Mouse (Mus musculus) right cerebral cortex, postnatal 10 days (tissue): ENCODE results near the gene Jtb.
"Not testable (repeated sequence)": the region's sequence is repeated elsewhere in the genome, so short reads cannot be mapped to it uniquely, and the experiment has no call there.

Experiments used
- DNase-seq, 2 experiments: peaks; one replicate each; pipeline ENCODE4 v3.0.0; 2021; ENCODE audit warnings: low spot score in 2 of 2

Gene Jtb

DNA sequence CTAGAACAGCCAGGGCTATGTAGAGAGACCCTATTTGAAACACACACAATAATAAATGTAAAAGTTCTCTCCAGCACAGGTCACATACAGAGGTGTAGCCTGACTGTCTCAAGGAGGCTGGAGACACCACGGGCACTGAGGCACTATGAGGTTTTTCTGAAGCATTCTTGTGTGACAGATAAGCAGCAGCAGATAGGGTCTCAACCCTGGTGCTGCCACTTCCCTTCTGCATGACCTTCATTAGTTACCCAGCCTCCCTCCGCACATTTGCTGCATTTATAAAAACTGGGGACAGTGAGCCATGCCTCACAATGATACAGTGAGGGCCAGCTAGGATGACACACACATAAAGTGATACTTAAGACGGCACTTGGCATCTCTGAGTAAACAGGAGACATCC is 8.5 kb upstream of the Jtb start:
- DNase-seq: no peak

DNA sequence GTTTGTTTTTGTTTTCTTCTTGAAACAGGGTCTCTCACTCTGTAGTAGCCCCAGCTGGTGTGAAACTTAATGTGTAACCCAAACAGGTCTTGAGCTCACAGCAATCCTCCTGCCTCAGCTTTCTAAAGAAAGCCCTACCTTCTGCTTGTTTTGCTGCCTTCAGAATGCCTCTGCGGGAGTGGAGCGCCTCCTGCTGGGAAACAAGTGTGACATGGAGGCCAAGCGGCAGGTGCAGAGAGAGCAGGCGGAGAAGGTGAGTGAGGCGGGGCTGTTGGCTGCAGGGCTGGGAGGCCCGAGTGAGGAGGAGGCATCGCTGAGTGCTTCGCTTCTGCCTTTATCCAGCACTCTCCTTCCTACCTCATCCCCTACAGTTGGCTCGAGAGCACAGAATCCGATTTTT is 7.1 kb upstream of the Jtb start:
- DNase-seq: no peak

DNA sequence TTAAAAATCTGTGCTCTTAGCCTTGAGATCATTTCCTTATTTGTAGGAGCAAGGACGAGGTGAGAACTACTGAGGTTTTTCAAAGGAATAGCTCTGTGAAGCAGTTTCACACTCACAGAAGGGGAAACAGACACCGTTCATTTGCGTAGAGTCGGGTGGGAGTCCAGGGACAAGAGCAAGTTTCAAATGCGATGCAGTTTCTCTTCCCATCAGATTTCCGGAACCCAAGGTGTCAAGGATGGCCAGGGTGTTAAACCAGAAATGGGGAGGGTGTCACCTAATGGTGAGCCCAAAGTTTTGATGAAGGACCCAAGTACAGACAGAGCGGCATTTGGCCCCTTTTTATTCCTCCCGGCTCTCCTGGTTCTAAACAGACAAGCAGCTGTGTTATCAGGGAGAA is 322 bp upstream of the Jtb start:
- no peak for DNase-seq

DNA sequence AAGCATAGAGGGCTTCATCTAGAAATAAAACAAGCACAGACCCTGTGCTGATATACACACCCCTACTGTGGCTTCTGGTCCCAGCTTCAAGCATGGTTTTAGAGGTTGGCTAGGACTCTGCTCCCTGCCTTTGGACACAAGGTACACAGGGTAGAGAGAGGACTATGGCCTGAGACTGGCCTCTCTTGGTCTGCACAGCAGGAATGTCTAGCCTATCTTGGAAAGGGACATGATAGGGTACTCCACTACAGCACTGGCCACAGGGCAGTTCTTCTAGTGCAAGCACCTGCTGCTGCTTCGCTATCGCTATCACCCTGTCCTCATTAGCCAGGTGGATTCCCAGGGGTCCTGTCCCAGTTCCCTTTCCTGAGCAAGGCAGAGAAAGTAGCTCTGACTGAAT is 9.9 kb downstream of the Jtb start:
- no peak for DNase-seq

DNA sequence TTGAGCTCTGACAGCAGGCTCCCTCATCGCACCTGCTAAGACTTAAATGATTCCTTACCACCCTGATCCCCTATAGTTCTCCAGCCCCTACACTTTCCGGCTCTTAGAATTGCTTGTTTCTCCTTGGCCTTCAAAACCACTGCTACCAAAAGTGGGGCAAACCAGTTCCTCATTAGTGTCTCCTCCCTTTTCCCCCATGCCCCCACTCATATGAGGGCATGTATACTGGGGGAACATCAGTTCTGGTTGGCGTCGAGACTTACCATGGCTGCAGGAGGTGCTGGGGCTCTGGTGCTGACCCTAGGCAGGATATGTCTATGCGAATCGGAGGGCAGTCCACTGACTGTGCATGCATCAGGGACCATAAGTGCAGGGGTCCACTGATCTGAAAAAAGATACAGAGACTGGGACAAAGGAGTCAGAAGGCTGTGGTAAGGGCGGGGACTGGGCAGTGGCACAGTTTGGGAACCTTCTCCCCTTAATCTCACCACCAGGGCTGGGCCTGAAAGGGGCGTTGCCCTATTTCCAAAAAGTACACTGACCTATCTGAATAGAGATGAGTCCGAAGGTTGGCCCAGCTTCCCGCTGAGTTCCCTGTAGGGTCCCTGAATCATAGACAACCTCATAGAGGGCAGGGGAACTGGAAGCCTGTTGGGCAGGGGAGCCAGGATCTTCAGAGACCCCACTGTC is 10.4 kb downstream of the Jtb start:
- DNase-seq: no peak

DNA sequence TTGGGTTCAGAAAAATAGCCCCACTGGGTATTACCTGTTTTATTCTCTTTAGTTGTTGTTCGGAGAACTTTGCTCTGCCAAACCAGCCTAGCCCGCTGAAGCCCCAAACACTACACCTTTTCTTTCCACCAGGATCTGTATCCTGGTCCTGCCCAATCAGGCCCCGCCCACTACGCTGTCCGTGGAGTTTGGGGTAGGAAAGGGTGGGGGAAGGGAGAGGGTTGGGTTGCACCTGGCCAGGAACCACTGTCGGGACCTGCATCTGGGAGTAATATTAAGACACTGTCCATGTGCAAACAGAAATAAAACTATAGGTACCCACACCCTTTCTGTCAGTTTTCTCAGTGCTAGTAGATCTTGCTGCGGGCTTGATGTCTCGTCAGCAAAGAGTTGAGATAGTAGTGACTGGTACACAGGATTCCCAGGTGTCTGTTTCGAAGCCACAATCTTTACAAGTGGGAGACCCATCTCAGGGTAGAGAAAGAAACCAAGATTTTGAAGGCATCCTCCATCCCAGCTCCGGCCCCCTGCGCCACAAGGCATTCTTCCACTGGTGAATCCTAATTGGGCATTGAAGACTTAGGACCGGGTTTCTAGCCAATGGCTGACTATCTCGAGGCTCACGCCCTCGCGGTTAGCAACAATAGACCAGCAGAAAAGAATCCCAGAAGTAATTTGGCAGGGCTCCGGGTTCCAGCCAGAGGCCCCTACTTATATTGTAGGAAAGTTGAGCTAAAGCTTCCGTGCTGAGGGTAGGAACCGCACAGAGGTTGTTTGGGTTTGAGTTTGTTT is 11.8 kb downstream of the Jtb start, which contains the start of gene Creb3l4:
Gene Creb3l4, minus strand, starts transcription at position 529 of the 792 bp plus-strand sequence.
- peak in 1 of 2 experiments; percentile 59 for DNase-seq

DNA sequence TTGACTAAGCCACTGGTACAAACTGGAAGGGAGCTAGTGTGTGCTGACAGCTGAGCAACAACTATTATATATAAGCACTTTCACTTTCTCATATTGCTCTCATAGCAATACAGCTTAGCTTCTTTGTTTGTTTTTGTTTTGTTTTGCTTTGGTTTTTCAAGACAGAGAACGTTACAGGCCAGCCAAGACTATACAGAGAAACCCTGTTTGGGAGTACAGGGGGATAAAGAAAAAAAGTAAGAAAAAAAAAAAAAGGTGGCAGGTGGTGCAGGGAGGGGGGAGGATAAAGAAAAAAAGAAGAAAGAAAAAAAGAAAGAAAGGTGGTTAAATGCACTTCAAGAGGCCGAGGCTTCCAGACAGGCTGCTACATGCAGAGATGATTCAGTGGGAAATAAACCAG is 14.0 kb downstream of the Jtb start:
- no peak for DNase-seq

GRCm38 (mm10) chr3:90247630-90247959 is 16.2 kb downstream of the Jtb start:
- no peak for DNase-seq

DNA sequence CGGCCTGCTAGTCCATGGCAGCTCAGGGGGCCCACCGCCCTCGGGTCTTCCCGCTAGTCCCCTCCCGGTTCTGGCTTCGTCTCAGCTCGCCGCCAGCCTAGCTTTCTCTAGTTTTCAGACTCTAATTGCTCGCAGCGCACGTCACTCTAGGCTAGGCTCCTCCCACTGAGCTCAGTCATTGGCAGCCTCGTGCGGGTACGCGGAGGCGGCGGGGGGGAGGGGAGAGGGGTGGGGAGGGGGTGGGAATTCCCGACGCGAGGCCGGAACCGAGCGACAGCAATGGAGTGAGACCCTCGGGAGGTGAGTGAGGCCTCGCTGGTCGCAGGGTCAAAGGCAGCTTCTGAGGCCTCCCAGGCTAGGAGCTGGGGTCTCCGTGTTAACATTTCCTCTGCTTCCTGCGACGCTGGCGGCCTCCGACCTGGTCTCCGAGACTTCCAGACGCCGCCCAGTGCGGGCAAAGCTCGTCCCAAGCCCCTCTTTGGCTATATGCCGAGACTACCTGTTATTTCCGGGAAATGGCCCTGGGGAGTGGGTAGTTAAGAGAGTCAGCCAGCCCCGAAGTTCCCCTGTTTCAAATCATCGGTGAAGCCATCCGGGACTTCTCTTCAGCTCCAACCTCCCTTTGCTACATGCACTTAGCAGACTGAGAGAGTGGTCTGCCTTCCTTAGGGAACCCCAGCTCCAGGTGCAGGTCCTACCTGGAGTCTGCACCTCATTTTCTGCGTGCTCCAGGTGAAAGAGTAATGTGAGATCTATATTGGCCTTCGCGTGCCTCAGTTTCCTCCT is 16.8 kb downstream of the Jtb start, which contains the start of gene Slc39a1:
Gene Slc39a1, plus strand, starts transcription at position 213 of the 786 bp plus-strand sequence.
- peak; percentile 96 to 98 for DNase-seq

DNA sequence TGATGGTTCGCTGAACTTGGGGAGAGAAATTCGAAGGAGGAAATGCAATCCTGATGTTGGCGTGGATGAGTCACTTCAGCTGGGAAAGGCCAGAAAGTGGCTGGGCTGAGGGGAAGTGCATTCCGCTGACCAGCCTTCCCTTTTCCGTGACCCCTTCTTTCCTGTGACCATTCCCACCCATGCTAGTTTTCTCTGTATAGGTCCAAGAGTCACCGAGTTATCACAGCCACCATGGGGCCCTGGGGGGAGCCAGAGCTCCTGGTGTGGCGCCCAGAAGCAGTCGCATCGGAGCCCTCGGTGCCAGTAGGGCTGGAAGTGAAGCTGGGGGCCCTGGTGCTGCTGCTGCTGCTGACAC is 17.3 kb downstream of the Jtb start:
- no peak for DNase-seq

GRCm38 (mm10) chr3:90250791-90251190 is 19.4 kb downstream of the Jtb start:
- no peak for DNase-seq

GRCm38 (mm10) chr3:90251731-90252226 is 20.4 kb downstream of the Jtb start:
- DNase-seq: not testable (repeated sequence)

DNA sequence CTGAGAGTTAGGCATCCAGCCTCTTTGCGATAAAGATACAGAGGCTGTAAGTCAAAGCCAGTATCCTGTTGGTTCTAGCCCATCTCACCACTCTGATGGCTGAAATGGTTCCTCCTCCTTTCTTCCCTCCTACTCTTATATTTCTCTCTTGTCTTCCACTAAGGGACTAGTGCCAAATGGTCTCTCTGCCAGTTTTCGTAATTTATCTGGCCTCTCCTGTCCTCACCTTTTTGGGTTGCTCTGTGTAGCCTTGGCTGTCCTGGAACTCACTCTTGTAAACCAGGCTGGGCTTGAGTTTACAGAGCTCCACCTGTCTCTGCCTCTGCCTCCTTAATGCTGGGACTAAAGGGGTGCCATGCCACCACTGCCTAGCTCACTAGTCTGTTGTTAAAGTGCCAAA is 21.3 kb downstream of the Jtb start:
- DNase-seq: not testable (repeated sequence)

DNA sequence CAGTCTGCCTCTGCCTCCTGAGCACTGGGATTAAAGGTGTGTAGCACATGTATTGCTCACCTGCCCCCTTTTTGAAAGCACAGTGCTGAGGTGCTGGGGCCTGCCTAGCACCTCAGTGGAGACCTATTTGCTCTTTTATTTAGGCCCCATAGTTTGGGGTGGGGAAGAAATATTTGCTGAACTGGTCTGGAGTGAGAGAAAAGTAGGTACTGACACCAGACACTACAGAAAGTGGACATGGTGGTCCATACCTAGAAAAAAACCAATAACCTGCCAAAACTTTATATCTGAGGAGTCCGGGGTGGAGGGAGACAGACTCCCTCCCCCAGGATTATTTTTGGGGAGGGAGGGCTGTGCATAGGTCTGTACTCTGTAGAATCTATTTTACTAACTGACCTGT is 21.8 kb downstream of the Jtb start:
- DNase-seq: not testable (repeated sequence)

GRCm38 (mm10) chr3:90253653-90254418 is 22.4 kb downstream of the Jtb start, which contains the start of gene Crtc2:
Crtc2 (plus strand) TSS chr3:90254163.
- peak; percentile 98 to 99 for DNase-seq

- DNase-seq: no peak
Measured at GRCm38 (mm10) chr3:90254419-90255193, 23.2 kb downstream of the Jtb start.

DNA sequence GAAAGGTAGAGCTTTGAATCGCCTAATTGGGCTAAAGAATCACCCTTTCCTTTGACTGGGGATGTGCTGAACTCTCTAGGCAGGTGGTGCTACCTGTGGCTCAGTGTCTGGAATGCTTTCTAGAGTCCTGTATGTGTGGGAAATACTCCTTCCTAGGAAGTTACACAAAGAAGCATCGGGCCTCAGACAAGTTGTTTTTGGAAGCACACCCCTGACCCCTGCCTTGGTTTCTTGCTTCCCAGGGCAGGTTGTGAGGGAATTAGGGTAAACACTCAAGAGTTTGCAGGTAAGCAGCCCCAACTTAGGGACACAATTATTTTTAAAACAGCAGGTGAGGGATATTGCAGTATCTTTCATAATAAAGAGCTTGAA is 23.8 kb downstream of the Jtb start:
- DNase-seq: no peak

- no peak for DNase-seq
Measured at GRCm38 (mm10) chr3:90255784-90256353, 24.5 kb downstream of the Jtb start.

GRCm38 (mm10) chr3:90256731-90257530 is 25.5 kb downstream of the Jtb start:
- no peak for DNase-seq

- DNase-seq: no peak
Measured at GRCm38 (mm10) chr3:90258521-90258920, 27.1 kb downstream of the Jtb start.
